Mouse (Mus musculus) olfactory bulb, adult 2 months (tissue): ENCODE results near the gene Klhdc8b.

Experiments
- CTCF ChIP-seq: fragments of 200-500 bp; IDR thresholded peaks from 2 replicates; pipeline ENCODE4 v1.5.1; 2012; ENCODE audit warnings: low read depth, mild to moderate bottlenecking, low read length, moderate library complexity; ENCODE audit not compliant: insufficient read depth
- POLR2A ChIP-seq: fragments of 200-500 bp; IDR thresholded peaks from 2 replicates; pipeline ENCODE4 v1.6.1; 2012; ENCODE audit warnings: mild to moderate bottlenecking, low read depth, low read length, moderate library complexity; ENCODE audit not compliant: insufficient read depth

GRCm38 (mm10) chr9:108412221-108412620 is 49.2 kb downstream of the Klhdc8b start:
- TF ChIP-seq POLR2A (no peak), CTCF (no peak)
